Mouse (Mus musculus) liver, adult 10 weeks (tissue): ENCODE data around the gene Leap2. TPM values are rescaled to one million over a fixed set of nuclear protein-coding genes. Genes with fewer than 3 reads are reported as not detected.

Experiments used
- polyA plus RNA-seq: library from polyadenylated mRNA; stranded (reverse); fragments of 350-450 nt; fragmentation: Illumina TruSeq; extraction: RNeasy Lipid Tissue Mini Kit (QIAGEN cat#74804); gene quantifications from one replicate; pipeline ENCODE4 v1.2.3, GENCODE M21; 2014; ENCODE audit warnings: low read depth, low replicate concordance

Leap2 gene
- 198 TPM for polyA plus RNA-seq

GRCm38 (mm10) chr11:53423036-53423435 is at the start of gene Leap2:
Gene Leap2 (minus strand): TSS chr11:53423170.

DNA sequence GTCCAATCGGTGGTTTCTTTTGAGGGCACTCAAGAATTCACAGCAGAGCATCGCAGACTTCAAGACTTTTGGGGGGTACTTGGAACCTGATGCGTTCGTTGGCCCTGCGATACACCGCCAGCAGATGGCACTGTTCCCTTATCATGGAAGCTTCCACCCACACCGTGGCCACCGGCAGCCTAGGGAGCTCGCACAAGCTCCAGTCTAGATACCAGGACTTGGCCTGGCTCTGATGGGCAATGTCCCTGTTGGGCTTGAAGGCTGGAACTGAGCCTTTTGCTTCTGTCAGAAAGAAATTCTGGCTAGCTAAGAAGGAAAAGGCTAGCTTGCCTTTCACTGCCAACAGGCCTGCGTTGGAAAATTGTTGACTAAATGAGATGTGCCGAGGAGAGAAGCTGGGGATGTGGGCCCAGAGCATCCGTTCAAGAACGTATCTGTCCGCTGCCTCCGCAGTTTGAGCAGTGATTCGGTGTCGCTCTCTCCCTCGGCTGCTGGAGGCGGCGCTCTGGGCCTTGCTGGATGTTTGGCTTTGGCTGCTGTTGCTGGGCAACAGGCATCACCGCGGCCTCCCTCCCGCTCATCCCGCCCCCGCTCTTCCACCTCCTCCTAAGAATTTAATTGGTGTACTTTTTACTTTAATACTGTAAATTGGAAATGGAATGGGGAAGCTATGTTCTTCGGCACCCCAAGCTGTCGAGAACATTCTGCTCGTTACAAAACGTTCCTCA is 47.2 kb upstream of the Leap2 start, which contains the start of gene Gm9837:
Gene Gm9837 (minus strand): TSS at position 512 of the 728 bp plus-strand sequence.

GRCm38 (mm10) chr11:53456474-53457371 is 33.8 kb upstream of the Leap2 start, which contains the start of the genes Gm10447 and Shroom1:
Gene Gm10447 (minus strand): TSS chr11:53457110.
Gene Shroom1 (plus strand): TSS chr11:53457205.

GRCm38 (mm10) chr11:53430670-53431346 is 7.8 kb upstream of the Leap2 start, which contains the start of the genes Uqcrq and Gdf9:
Gene Uqcrq (minus strand): TSS chr11:53430831.
Gene Gdf9 (plus strand): TSS chr11:53431023.

Other genes with a start within 250 kb of the Leap2 start
- gene Hspa4, start 122.7 kb downstream of the Leap2 start, polyA plus RNA-seq = 197 TPM
- 9.2 TPM for gene Zcchc10, start 98.5 kb downstream of the Leap2 start, polyA plus RNA-seq
- 41.4 TPM for gene Aff4, start 72.3 kb downstream of the Leap2 start, polyA plus RNA-seq
- 114 TPM for gene Uqcrq, start 7.7 kb upstream of the Leap2 start, polyA plus RNA-seq
- not detected for gene Gdf9, start 7.9 kb upstream of the Leap2 start, polyA plus RNA-seq
- gene Gm10447, start 33.9 kb upstream of the Leap2 start, polyA plus RNA-seq = 1.3 TPM
- 3.5 TPM for gene Shroom1, start 34.0 kb upstream of the Leap2 start, polyA plus RNA-seq
- gene Gm9837, start 47.3 kb upstream of the Leap2 start, polyA plus RNA-seq = not detected
- not detected for gene Gm9945, start 57.0 kb upstream of the Leap2 start, polyA plus RNA-seq
- gene Sowaha, start 57.1 kb upstream of the Leap2 start, polyA plus RNA-seq = not detected
- 1.7 TPM for gene Sept8, start 96.1 kb upstream of the Leap2 start, polyA plus RNA-seq
- gene Kif3a, start 144.2 kb upstream of the Leap2 start, polyA plus RNA-seq = 3.7 TPM
- not detected for gene Il4, start 195.5 kb upstream of the Leap2 start, polyA plus RNA-seq
- not detected for gene Il13, start 211.5 kb upstream of the Leap2 start, polyA plus RNA-seq